Mouse (Mus musculus) midbrain, embryonic 13.5 days (tissue): ENCODE measurements around the gene Spata32. TPM values are rescaled to one million over a fixed set of nuclear protein-coding genes. Genes with fewer than 3 reads are reported as not detected.

Experiments used
- polyA plus RNA-seq: library from polyadenylated mRNA; unstranded; fragments of >200 nt; fragmentation: Nextera tagmentation; extraction: Ambion mirVana; gene quantifications from 2 replicates; pipeline ENCODE4 v1.2.1, GENCODE M21; 2015

Spata32 gene
- polyA plus RNA-seq, 1 experiment from 2014 or later = 0.43 TPM

Other genes with a start within 250 kb of the Spata32 start
- gene Nmt1, start 190.2 kb downstream of the Spata32 start, polyA plus RNA-seq = 45.2 and 49.9 TPM in 2 replicates
- 177 and 178 TPM in 2 replicates for gene Dcakd, start 190.1 kb downstream of the Spata32 start, polyA plus RNA-seq
- gene Plcd3, start 116.8 kb downstream of the Spata32 start, polyA plus RNA-seq = 0.99 and 1.1 TPM in 2 replicates
- gene Acbd4, start 116.8 kb downstream of the Spata32 start, polyA plus RNA-seq = 6.5 and 7.8 TPM in 2 replicates
- gene Hexim1, start 102.2 kb downstream of the Spata32 start, polyA plus RNA-seq = 3.5 and 3.9 TPM in 2 replicates
- gene Hexim2, start 86.0 kb downstream of the Spata32 start, polyA plus RNA-seq = 18.8 and 20.0 TPM in 2 replicates
- gene Fmnl1, start 47.3 kb downstream of the Spata32 start, polyA plus RNA-seq = 1.7 and 3.7 TPM in 2 replicates
- gene 1700023F06Rik, start 9.9 kb downstream of the Spata32 start, polyA plus RNA-seq = 0.70 and 0.71 TPM in 2 replicates
- gene Map3k14, start 49.0 kb upstream of the Spata32 start, polyA plus RNA-seq = 3.6 and 5.0 TPM in 2 replicates
- 1.7 and 2.6 TPM in 2 replicates for gene Arhgap27, start 145.3 kb upstream of the Spata32 start, polyA plus RNA-seq
- 9.1 and 9.4 TPM in 2 replicates for gene Plekhm1, start 194.3 kb upstream of the Spata32 start, polyA plus RNA-seq